Mouse (Mus musculus) intestine, postnatal 0 days (tissue): ENCODE results near the gene Tnnt3. TPM values are rescaled to one million over a fixed set of nuclear protein-coding genes. Genes with fewer than 3 reads are reported as not detected.

ENCODE experiments used
- ATAC-seq: fragments of 200-750 bp; cut with Nextera tagmentation; 2 replicates; pipeline ENCODE4 v1.8.0; 2017; ENCODE audit warnings: mild to moderate bottlenecking, moderate TSS enrichment, moderate library complexity
- H3K27ac ChIP-seq: fragments of 300-500 bp; sonication (generic); 2 replicates; pipeline ENCODE4 v1.5.1; 2014; ENCODE audit warnings: mild to moderate bottlenecking, low read depth, low read length, moderate library complexity
- H3K27me3 ChIP-seq: fragments of 300-500 bp; sonication (generic); replicated peaks from 2 replicates; pipeline ENCODE4 v1.6.1; 2014; ENCODE audit warnings: low read length, mixed read lengths; ENCODE audit not compliant: control insufficient read depth, insufficient read depth
- H3K36me3 ChIP-seq: fragments of 300-500 bp; sonication (generic); 2 replicates; pipeline ENCODE4 v1.6.1; 2014; ENCODE audit warnings: mild to moderate bottlenecking, moderate library complexity; ENCODE audit not compliant: control insufficient read depth, insufficient read depth
- H3K4me1 ChIP-seq: fragments of 300-500 bp; sonication (generic); replicated peaks from 2 replicates; pipeline ENCODE4 v1.6.1; 2014; ENCODE audit warnings: antibody characterized with exemption, low read length, mixed read lengths; ENCODE audit not compliant: control insufficient read depth, insufficient read depth
- H3K4me2 ChIP-seq: fragments of 300-500 bp; sonication (generic); replicated peaks from 2 replicates; pipeline ENCODE4 v1.6.1; 2014; ENCODE audit warnings: low read depth, mild to moderate bottlenecking, moderate library complexity
- H3K4me3 ChIP-seq: fragments of 300-500 bp; sonication (generic); 2 replicates; pipeline ENCODE4 v1.5.1; 2014; ENCODE audit warnings: low read depth, low read length
- H3K9ac ChIP-seq: fragments of 300-500 bp; sonication (generic); 2 replicates; pipeline ENCODE4 v1.6.1; 2014; ENCODE audit warnings: mild to moderate bottlenecking, low read depth, low read length
- H3K9me3 ChIP-seq: fragments of 300-500 bp; sonication (generic); 2 replicates; pipeline ENCODE4 v1.6.1; 2016; ENCODE audit warnings: mixed run types; ENCODE audit not compliant: control insufficient read depth
- CTCF ChIP-seq: sonication (generic); IDR thresholded peaks from 2 replicates; pipeline ENCODE4 v1.5.1; 2016; ENCODE audit warnings: low read depth, mild to moderate bottlenecking, control low read depth, antibody characterized with exemption, moderate library complexity
- WGBS: fragments of 180-500 bp; shearing (Covaris S2); extraction: QIAGEN DNeasy Blood & Tissue Kit; methylation state at CpG from one replicate; pipeline ENCODE4 v1.1.7; 2014; 5-methylcytosine and 5-hydroxymethylcytosine counted together
- polyA plus RNA-seq: library from polyadenylated mRNA; unstranded; fragments of >200 nt; fragmentation: Nextera tagmentation; extraction: Ambion mirVana; gene quantifications from 2 replicates; pipeline ENCODE4 v1.2.1, GENCODE M21; 2015

The Tnnt3 gene
- polyA plus RNA-seq, 1 experiment from 2014 or later = 3.0 TPM

GRCm38 (mm10) chr7:142478574-142478973 lies 20.1 kb upstream of the Tnnt3 start:
- no peak for TF ChIP-seq CTCF
- H3K36me3 ChIP-seq = no peaks in the 10 kb centered on the region
- no peaks in the 10 kb centered on the region for H3K27me3 ChIP-seq
- peaks cover 4% of the 10 kb centered on the region; the same call in 1 of the 2 replicates for H3K4me1 ChIP-seq
- H3K4me3 ChIP-seq = no peak overlapping the region
- H3K4me2 ChIP-seq = peak overlapping the region; percentile 55
- H3K27ac ChIP-seq = no peak overlapping the region
- WGBS = 69% methylated on average over 2 of the region's 2 CpGs
- H3K9me3 ChIP-seq = no peaks in the 10 kb centered on the region
- H3K9ac ChIP-seq = peak overlapping the region; percentile 34; the same call in 1 of the 2 replicates
- no peak for ATAC-seq

- Histone ChIP-seq H3K4me1 (peaks cover 4% of the 10 kb centered on the region; the same call in 1 of the 2 replicates), H3K36me3 (peaks cover 5% of the 10 kb centered on the region; the same call in 1 of the 2 replicates), H3K4me3 (no peak overlapping the region), H3K9me3 (no peaks in the 10 kb centered on the region), H3K27me3 (no peaks in the 10 kb centered on the region), H3K27ac (no peak overlapping the region), H3K9ac (no peak overlapping the region), H3K4me2 (0 out of 2 replicates have a peak overlapping the region, but pooled peaks have one; percentile 17)
- TF ChIP-seq CTCF = no peak
- no peak for ATAC-seq
These were observed 19.3 kb upstream of the Tnnt3 start for GRCm38 (mm10) chr7:142479307-142479706.

- no peak overlapping the region for H3K4me3 ChIP-seq
- 93% methylated on average over 3 of the region's 3 CpGs for WGBS
- H3K9ac ChIP-seq = no peak overlapping the region
- no peak for TF ChIP-seq CTCF
- no peaks in the 10 kb centered on the region for H3K9me3 ChIP-seq
- H3K4me1 ChIP-seq = peaks cover 4% of the 10 kb centered on the region; the same call in 1 of the 2 replicates
- peaks cover 10% of the 10 kb centered on the region; the same call in 1 of the 2 replicates for H3K36me3 ChIP-seq
- H3K4me2 ChIP-seq = no peak overlapping the region
- no peaks in the 10 kb centered on the region for H3K27me3 ChIP-seq
- H3K27ac ChIP-seq = no peak overlapping the region
- ATAC-seq = no peak
These were observed 18.8 kb upstream of the Tnnt3 start for GRCm38 (mm10) chr7:142479886-142480285.

GRCm38 (mm10) chr7:142480661-142481060 lies 18.0 kb upstream of the Tnnt3 start:
- Histone ChIP-seq H3K27me3 (no peaks in the 10 kb centered on the region), H3K9me3 (no peaks in the 10 kb centered on the region), H3K4me3 (no peak overlapping the region), H3K27ac (peak overlapping the region; percentile 92; the same call in 1 of the 2 replicates), H3K4me1 (peaks cover 4% of the 10 kb centered on the region; the same call in 1 of the 2 replicates), H3K4me2 (peak overlapping the region; percentile 54; the same call in 1 of the 2 replicates), H3K9ac (no peak overlapping the region), H3K36me3 (peaks cover 18% of the 10 kb centered on the region)
- ATAC-seq = no peak
- TF ChIP-seq CTCF = no peak
- 85% methylated on average over 3 of the region's 3 CpGs for WGBS

- H3K9ac ChIP-seq = peak overlapping the region; percentile 54; the same call in 1 of the 2 replicates
These were observed 17.5 kb upstream of the Tnnt3 start for GRCm38 (mm10) chr7:142481186-142481567.

GRCm38 (mm10) chr7:142481568-142482255 lies 16.9 kb upstream of the Tnnt3 start:
- WGBS = 7% methylated on average over 22 of the region's 22 CpGs
- Histone ChIP-seq H3K9me3 (no peaks in the 10 kb centered on the region), H3K4me2 (peak overlapping the region; percentile 54), H3K4me1 (peaks cover 4% of the 10 kb centered on the region; the same call in 1 of the 2 replicates), H3K27me3 (no peaks in the 10 kb centered on the region), H3K36me3 (peaks cover 25% of the 10 kb centered on the region), H3K9ac (peak overlapping the region; percentile 54), H3K27ac (peak overlapping the region; percentile 92), H3K4me3 (no peak overlapping the region)
- ATAC-seq = peak; percentile 39
- TF ChIP-seq CTCF = no peak

More at GRCm38 (mm10) chr7:142481186-142481567, 17.5 kb upstream of the Tnnt3 start:
- peak; percentile 86 for TF ChIP-seq CTCF
- H3K4me1 ChIP-seq = peaks cover 4% of the 10 kb centered on the region; the same call in 1 of the 2 replicates
- no peaks in the 10 kb centered on the region for H3K27me3 ChIP-seq
- peak; percentile 14; the same call in 1 of the 2 replicates for ATAC-seq
- WGBS = 10% methylated on average over 5 of the region's 5 CpGs
- H3K9me3 ChIP-seq = no peaks in the 10 kb centered on the region
- H3K4me3 ChIP-seq = no peak overlapping the region
- peak overlapping the region; percentile 92 for H3K27ac ChIP-seq
- peaks cover 21% of the 10 kb centered on the region for H3K36me3 ChIP-seq
- peak overlapping the region; percentile 54 for H3K4me2 ChIP-seq
